Mouse (Mus musculus): ENCODE data around the gene Tmem145.

- TF ChIP-seq CTCF (IDR thresholded peaks at IDR 0.05; ENCODE audit: low read depth) = no peak
- no peak for TF ChIP-seq EP300 (optimal IDR thresholded peaks at IDR 0.05)
These were observed 699 bp downstream of the Tmem145 start for GRCm38 (mm10) chr7:25306614-25306996.

Data from stomach, postnatal 0 days (tissue).